Mouse (Mus musculus) lung, postnatal 25 days (tissue): ENCODE data around the gene Gm9922.
A peak's percentile ranks its signal among the peaks of the same experiment; 100 is the strongest.

Source experiments
- DNase-seq: peaks from one replicate; pipeline ENCODE4 v3.0.0; 2022; ENCODE audit warnings: low spot score

Gm9922 gene

GRCm38 (mm10) chr14:101729237-101729971, at the start of gene Gm9922, which contains the start of gene Lmo7:
Gene Gm9922, minus strand, starts transcription at chr14:101729814.
Gene Lmo7, plus strand, starts transcription at chr14:101729957.
- DNase-seq: peak; percentile 65

- no peak for DNase-seq
These were observed 48.8 kb upstream of the Gm9922 start for GRCm38 (mm10) chr14:101778426-101778825.

- no peak for DNase-seq
These were observed 47.5 kb upstream of the Gm9922 start for GRCm38 (mm10) chr14:101777129-101777493.

- no peak for DNase-seq
These were observed 46.9 kb upstream of the Gm9922 start for GRCm38 (mm10) chr14:101776296-101777128.

- peak; percentile 32 for DNase-seq
These were observed 45.0 kb upstream of the Gm9922 start for GRCm38 (mm10) chr14:101774631-101775030.

GRCm38 (mm10) chr14:101771756-101772155, 42.1 kb upstream of the Gm9922 start:
- no peak for DNase-seq

- DNase-seq: no peak
These were observed 41.7 kb upstream of the Gm9922 start for GRCm38 (mm10) chr14:101771336-101771735.

GRCm38 (mm10) chr14:101763762-101764295, 34.2 kb upstream of the Gm9922 start:
- no peak for DNase-seq

GRCm38 (mm10) chr14:101762267-101762666, 32.7 kb upstream of the Gm9922 start:
- no peak for DNase-seq

GRCm38 (mm10) chr14:101755425-101755824, 25.8 kb upstream of the Gm9922 start:
- DNase-seq: no peak

- no peak for DNase-seq
These were observed 21.3 kb upstream of the Gm9922 start for GRCm38 (mm10) chr14:101750910-101751309.

- no peak for DNase-seq
These were observed 18.8 kb upstream of the Gm9922 start for GRCm38 (mm10) chr14:101748436-101748835.

GRCm38 (mm10) chr14:101747811-101748210, 18.2 kb upstream of the Gm9922 start:
- DNase-seq: no peak

- DNase-seq: no peak
These were observed 17.0 kb upstream of the Gm9922 start for GRCm38 (mm10) chr14:101746635-101747034.

GRCm38 (mm10) chr14:101737501-101737900, 7.9 kb upstream of the Gm9922 start:
- no peak for DNase-seq

- no peak for DNase-seq
These were observed 4.1 kb upstream of the Gm9922 start for GRCm38 (mm10) chr14:101733542-101734303.

- no peak for DNase-seq
These were observed 518 bp upstream of the Gm9922 start for GRCm38 (mm10) chr14:101729972-101730692.

- DNase-seq: no peak
These were observed 15.2 kb downstream of the Gm9922 start for GRCm38 (mm10) chr14:101714414-101714813.

GRCm38 (mm10) chr14:101707088-101707487, 22.5 kb downstream of the Gm9922 start:
- no peak for DNase-seq

- no peak for DNase-seq
These were observed 25.1 kb downstream of the Gm9922 start for GRCm38 (mm10) chr14:101704479-101704878.

GRCm38 (mm10) chr14:101688406-101688805, 41.2 kb downstream of the Gm9922 start:
- DNase-seq: no peak
